Mouse (Mus musculus): Measurements from ENCODE around the gene Uqcc2. TPM values are rescaled to one million over a fixed set of nuclear protein-coding genes. Genes with fewer than 3 reads are reported as not detected.
A peak's percentile ranks its signal among the peaks of the same experiment; 100 is the strongest.

Uqcc2 gene
- polyA plus RNA-seq, 1 experiment from 2014 or later: 385 TPM

DNA sequence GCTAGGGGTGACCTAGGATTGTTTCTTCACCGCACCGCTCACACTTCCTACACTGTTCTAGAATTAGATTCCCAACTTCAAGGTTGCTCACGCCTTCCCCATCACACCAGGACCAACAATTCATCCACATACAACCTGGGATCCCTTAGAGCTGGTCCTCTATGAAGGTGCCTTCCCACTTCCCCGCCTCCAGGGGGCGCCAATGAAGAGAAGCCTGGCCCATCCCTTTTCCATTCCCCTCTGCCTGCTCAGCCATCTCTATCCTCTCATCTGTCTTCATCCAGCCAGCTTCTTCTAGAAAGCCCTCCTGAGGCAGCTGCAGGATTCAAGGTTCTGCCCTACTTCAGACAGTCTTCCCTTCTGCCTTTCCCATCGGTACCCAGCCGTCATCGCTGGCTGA lies 17.7 kb upstream of the Uqcc2 start:
- no peak overlapping the region for H3K9ac ChIP-seq (ENCODE audit: low read length)
- no peak overlapping the region for H3K4me2 ChIP-seq (ENCODE audit: low read length)
- peaks cover 4% of the 10 kb centered on the region; the same call in 1 of the 2 replicates for H3K4me1 ChIP-seq (ENCODE audit: control insufficient read depth, insufficient read depth, low read length)
- H3K27me3 ChIP-seq (replicated peaks; ENCODE audit: control insufficient read depth, insufficient read depth, low read length): no peaks in the 10 kb centered on the region
- H3K27ac ChIP-seq (ENCODE audit: low read depth, low read length): no peak overlapping the region
- WGBS: 73% methylated on average over 8 of the region's 8 CpGs
- no peak for DNase-seq (ENCODE audit: low spot score)
- H3K9me3 ChIP-seq (replicated peaks; ENCODE audit: control insufficient read depth, low read length): no peaks in the 10 kb centered on the region
- no peak for ATAC-seq
- H3K4me3 ChIP-seq (ENCODE audit: low read depth, low read length): no peak overlapping the region
- no peaks in the 10 kb centered on the region for H3K36me3 ChIP-seq (ENCODE audit: control insufficient read depth, insufficient read depth, low read length)

DNA sequence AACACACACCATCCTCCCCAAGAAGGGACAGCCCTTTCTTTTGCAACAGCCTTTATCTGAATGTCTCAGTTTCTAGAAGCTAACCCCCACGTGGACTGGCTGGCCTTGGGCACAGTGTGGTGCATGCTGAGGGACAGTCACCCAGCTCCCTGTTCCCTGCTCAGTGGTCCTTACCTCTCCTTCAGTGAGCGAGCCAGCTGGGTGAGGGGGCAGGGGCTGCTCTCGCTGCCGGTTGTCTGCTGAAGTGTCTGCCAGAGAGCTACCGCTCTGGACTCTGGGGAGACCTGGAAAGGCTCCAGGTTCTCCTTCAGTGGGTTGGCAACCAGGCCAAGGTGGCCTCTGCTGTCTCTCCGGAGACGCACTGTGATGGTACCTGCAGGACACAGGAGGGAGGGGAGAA lies 17.2 kb upstream of the Uqcc2 start:
- H3K4me2 ChIP-seq (ENCODE audit: low read length): no peak overlapping the region
- H3K9ac ChIP-seq (ENCODE audit: low read length): no peak overlapping the region
- H3K9me3 ChIP-seq (replicated peaks; ENCODE audit: control insufficient read depth, low read length): no peaks in the 10 kb centered on the region
- no peaks in the 10 kb centered on the region for H3K36me3 ChIP-seq (ENCODE audit: control insufficient read depth, insufficient read depth, low read length)
- no peaks in the 10 kb centered on the region for H3K27me3 ChIP-seq (replicated peaks; ENCODE audit: control insufficient read depth, insufficient read depth, low read length)
- ATAC-seq (no peak), DNase-seq (ENCODE audit: low spot score) (no peak)
- no peak overlapping the region for H3K4me3 ChIP-seq (ENCODE audit: low read depth, low read length)
- peaks cover 4% of the 10 kb centered on the region; the same call in 1 of the 2 replicates for H3K4me1 ChIP-seq (ENCODE audit: control insufficient read depth, insufficient read depth, low read length)
- no peak overlapping the region for H3K27ac ChIP-seq (ENCODE audit: low read depth, low read length)
- WGBS: 62% methylated on average over 7 of the region's 7 CpGs

DNA sequence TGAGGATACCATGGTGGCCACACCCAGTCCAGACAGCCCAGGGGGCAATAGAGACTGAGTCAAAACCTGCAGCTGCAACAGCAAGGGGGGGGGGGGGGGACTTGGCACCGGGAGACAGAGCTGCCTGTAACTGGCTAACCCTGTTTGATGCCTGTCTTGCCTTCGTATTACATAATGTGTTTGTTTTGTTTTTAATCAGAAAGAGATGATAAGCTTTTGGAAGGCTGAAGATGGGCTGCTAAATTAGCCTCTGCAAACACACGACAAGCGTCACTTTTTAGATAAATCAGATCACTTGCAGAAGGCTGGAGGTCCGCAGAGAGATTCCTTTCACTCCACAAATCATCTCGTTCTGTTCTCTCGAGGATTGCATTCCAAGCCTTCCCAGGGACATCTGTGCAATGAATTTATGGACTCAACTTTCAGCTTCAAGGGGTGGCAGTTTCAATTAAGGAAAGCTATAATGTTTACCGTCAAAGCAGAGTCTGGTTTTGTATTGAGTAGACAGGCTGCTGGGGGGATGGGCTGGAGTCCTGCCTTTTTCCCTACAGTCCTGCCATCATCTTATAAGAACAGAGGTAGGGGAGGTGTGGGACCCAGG lies 12.7 kb upstream of the Uqcc2 start:
- ATAC-seq: no peak
- Histone ChIP-seq H3K36me3 (ENCODE audit: control insufficient read depth, insufficient read depth, low read length) (no peaks in the 10 kb centered on the region), H3K4me1 (ENCODE audit: control insufficient read depth, insufficient read depth, low read length) (peaks cover 4% of the 10 kb centered on the region; the same call in 1 of the 2 replicates), H3K9me3 (replicated peaks; ENCODE audit: control insufficient read depth, low read length) (no peaks in the 10 kb centered on the region), H3K4me2 (ENCODE audit: low read length) (no peak overlapping the region), H3K27ac (ENCODE audit: low read depth, low read length) (no peak overlapping the region), H3K27me3 (replicated peaks; ENCODE audit: control insufficient read depth, insufficient read depth, low read length) (no peaks in the 10 kb centered on the region), H3K4me3 (ENCODE audit: low read depth, low read length) (no peak overlapping the region), H3K9ac (ENCODE audit: low read length) (no peak overlapping the region)
- no peak for DNase-seq (ENCODE audit: low spot score)
- 31% methylated on average over 8 of the region's 8 CpGs for WGBS

- peaks cover 11% of the 10 kb centered on the region for H3K4me1 ChIP-seq (ENCODE audit: control insufficient read depth, insufficient read depth, low read length)
Observed at GRCm38 (mm10) chr17:27144152-27144551, 10.4 kb upstream of the Uqcc2 start.

DNA sequence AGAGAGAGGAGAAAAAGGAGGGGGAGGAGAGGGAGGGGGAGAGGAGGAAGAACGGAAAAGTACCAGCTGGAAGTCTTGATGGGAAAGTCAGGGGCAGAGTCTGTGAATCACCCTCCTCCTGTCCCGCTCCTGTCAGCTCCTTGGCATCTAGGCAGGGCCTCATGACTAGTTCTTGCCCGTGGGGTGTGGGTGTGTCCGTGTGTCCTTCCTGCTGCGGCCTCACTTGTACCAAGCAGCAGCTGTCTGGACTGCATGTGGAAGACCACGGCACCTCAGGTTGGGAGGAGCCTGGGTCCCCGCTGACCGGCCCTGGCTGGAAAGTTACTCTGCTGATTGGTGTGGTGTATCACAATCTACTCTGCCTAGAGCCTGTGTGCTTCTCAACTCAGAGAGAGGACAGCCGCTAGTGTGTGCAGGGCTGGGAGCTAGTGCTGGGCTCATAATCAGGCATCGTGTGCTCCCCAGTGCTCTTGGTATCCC lies 8.3 kb upstream of the Uqcc2 start:
- ATAC-seq (no peak), DNase-seq (ENCODE audit: low spot score) (no peak)
- Histone ChIP-seq H3K4me3 (ENCODE audit: low read depth, low read length) (no peak overlapping the region), H3K9me3 (replicated peaks; ENCODE audit: control insufficient read depth, low read length) (no peaks in the 10 kb centered on the region), H3K27ac (ENCODE audit: low read depth, low read length) (no peak overlapping the region), H3K4me1 (ENCODE audit: control insufficient read depth, insufficient read depth, low read length) (peaks cover 21% of the 10 kb centered on the region), H3K27me3 (replicated peaks; ENCODE audit: control insufficient read depth, insufficient read depth, low read length) (no peaks in the 10 kb centered on the region), H3K9ac (ENCODE audit: low read length) (no peak overlapping the region), H3K4me2 (ENCODE audit: low read length) (no peak overlapping the region), H3K36me3 (ENCODE audit: control insufficient read depth, insufficient read depth, low read length) (no peaks in the 10 kb centered on the region)
- WGBS: 54% methylated on average over 10 of the region's 10 CpGs

More at GRCm38 (mm10) chr17:27144152-27144551, 10.4 kb upstream of the Uqcc2 start:
- H3K9ac ChIP-seq (ENCODE audit: low read length): no peak overlapping the region
- WGBS: 69% methylated on average over 4 of the region's 4 CpGs
- ATAC-seq (no peak), DNase-seq (ENCODE audit: low spot score) (no peak)
- no peaks in the 10 kb centered on the region for H3K27me3 ChIP-seq (replicated peaks; ENCODE audit: control insufficient read depth, insufficient read depth, low read length)
- H3K27ac ChIP-seq (ENCODE audit: low read depth, low read length): no peak overlapping the region
- H3K4me3 ChIP-seq (ENCODE audit: low read depth, low read length): no peak overlapping the region
- no peaks in the 10 kb centered on the region for H3K36me3 ChIP-seq (ENCODE audit: control insufficient read depth, insufficient read depth, low read length)
- no peak overlapping the region for H3K4me2 ChIP-seq (ENCODE audit: low read length)
- H3K9me3 ChIP-seq (replicated peaks; ENCODE audit: control insufficient read depth, low read length): no peaks in the 10 kb centered on the region

GRCm38 (mm10) chr17:27140262-27140661 lies 6.5 kb upstream of the Uqcc2 start:
- H3K27ac ChIP-seq (ENCODE audit: low read depth, low read length): no peak overlapping the region

GRCm38 (mm10) chr17:27139304-27139703 lies 5.6 kb upstream of the Uqcc2 start:
- Histone ChIP-seq H3K4me2 (ENCODE audit: low read length) (no peak overlapping the region), H3K27me3 (replicated peaks; ENCODE audit: control insufficient read depth, insufficient read depth, low read length) (no peaks in the 10 kb centered on the region), H3K9me3 (replicated peaks; ENCODE audit: control insufficient read depth, low read length) (no peaks in the 10 kb centered on the region), H3K9ac (ENCODE audit: low read length) (no peak overlapping the region; the same call in 1 of the 2 replicates), H3K4me3 (ENCODE audit: low read depth, low read length) (no peak overlapping the region), H3K36me3 (ENCODE audit: control insufficient read depth, insufficient read depth, low read length) (no peaks in the 10 kb centered on the region), H3K4me1 (ENCODE audit: control insufficient read depth, insufficient read depth, low read length) (peaks cover 16% of the 10 kb centered on the region), H3K27ac (ENCODE audit: low read depth, low read length) (no peak overlapping the region)
- DNase-seq (ENCODE audit: low spot score) (no peak), ATAC-seq (no peak)
- 27% methylated on average over 7 of the region's 7 CpGs for WGBS

More at GRCm38 (mm10) chr17:27140262-27140661, 6.5 kb upstream of the Uqcc2 start:
- Histone ChIP-seq H3K4me1 (ENCODE audit: control insufficient read depth, insufficient read depth, low read length) (peaks cover 16% of the 10 kb centered on the region), H3K4me3 (ENCODE audit: low read depth, low read length) (no peak overlapping the region), H3K27me3 (replicated peaks; ENCODE audit: control insufficient read depth, insufficient read depth, low read length) (no peaks in the 10 kb centered on the region), H3K9me3 (replicated peaks; ENCODE audit: control insufficient read depth, low read length) (no peaks in the 10 kb centered on the region), H3K4me2 (ENCODE audit: low read length) (no peak overlapping the region), H3K36me3 (ENCODE audit: control insufficient read depth, insufficient read depth, low read length) (no peaks in the 10 kb centered on the region), H3K9ac (ENCODE audit: low read length) (peak overlapping the region; percentile 17; the same call in 1 of the 2 replicates)
- 34% methylated on average over 9 of the region's 9 CpGs for WGBS
- no peak for DNase-seq (ENCODE audit: low spot score)
- ATAC-seq: no peak

DNA sequence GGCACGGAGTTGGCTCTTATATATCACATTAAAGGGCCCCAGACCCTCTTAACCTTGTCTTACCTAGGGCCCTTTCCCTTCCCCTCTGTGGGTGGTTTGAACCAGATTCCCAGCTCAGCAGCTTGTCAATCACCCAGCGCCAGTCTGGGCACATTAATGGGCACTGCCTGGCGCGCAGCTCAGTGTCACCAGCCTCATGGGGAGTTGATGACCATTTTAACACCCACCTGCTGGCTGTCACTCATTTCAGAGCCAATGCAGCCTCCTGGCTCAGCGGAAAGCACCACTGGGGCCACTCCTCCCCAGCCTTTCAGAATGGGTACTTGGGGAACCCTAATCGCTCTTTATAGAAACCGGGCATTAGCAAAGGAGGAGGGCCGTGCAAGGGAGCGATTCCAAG lies 4.7 kb upstream of the Uqcc2 start:
- Histone ChIP-seq H3K4me2 (ENCODE audit: low read length) (no peak overlapping the region), H3K9ac (ENCODE audit: low read length) (no peak overlapping the region; the same call in 1 of the 2 replicates), H3K9me3 (replicated peaks; ENCODE audit: control insufficient read depth, low read length) (no peaks in the 10 kb centered on the region), H3K4me1 (ENCODE audit: control insufficient read depth, insufficient read depth, low read length) (peaks cover 16% of the 10 kb centered on the region), H3K27me3 (replicated peaks; ENCODE audit: control insufficient read depth, insufficient read depth, low read length) (no peaks in the 10 kb centered on the region), H3K36me3 (ENCODE audit: control insufficient read depth, insufficient read depth, low read length) (no peaks in the 10 kb centered on the region), H3K27ac (ENCODE audit: low read depth, low read length) (no peak overlapping the region), H3K4me3 (ENCODE audit: low read depth, low read length) (no peak overlapping the region)
- ATAC-seq: no peak
- WGBS: 21% methylated on average over 9 of the region's 9 CpGs
- DNase-seq (ENCODE audit: low spot score): peak; percentile 53

- no peak for ATAC-seq
- Histone ChIP-seq H3K27ac (ENCODE audit: low read depth, low read length) (no peak overlapping the region), H3K4me3 (ENCODE audit: low read depth, low read length) (no peak overlapping the region), H3K4me1 (ENCODE audit: control insufficient read depth, insufficient read depth, low read length) (peaks cover 23% of the 10 kb centered on the region), H3K9me3 (replicated peaks; ENCODE audit: control insufficient read depth, low read length) (no peaks in the 10 kb centered on the region), H3K9ac (ENCODE audit: low read length) (no peak overlapping the region), H3K36me3 (ENCODE audit: control insufficient read depth, insufficient read depth, low read length) (no peaks in the 10 kb centered on the region), H3K4me2 (ENCODE audit: low read length) (no peak overlapping the region), H3K27me3 (replicated peaks; ENCODE audit: control insufficient read depth, insufficient read depth, low read length) (no peaks in the 10 kb centered on the region)
- DNase-seq (ENCODE audit: low spot score): no peak
- 22% methylated on average over 3 of the region's 3 CpGs for WGBS
Observed at GRCm38 (mm10) chr17:27134715-27135114, 999 bp upstream of the Uqcc2 start.
